Mouse (Mus musculus) forebrain, embryonic 12.5 days (tissue): ENCODE measurements at regions not wholly inside any gene's neighbourhood (a gene's known extent, or its start where the extent isn't known, plus 50 kb on each side); places are given as distances from the start of the nearest gene placed in this dataset.

ENCODE experiments used
- ATAC-seq: fragments of 200-750 bp; cut with Nextera tagmentation; 2 replicates; pipeline ENCODE4 v1.8.0; 2017; ENCODE audit warnings: moderate TSS enrichment; ENCODE audit not compliant: low FRiP score
- H3K27ac ChIP-seq: fragments of 300-500 bp; sonication (generic); 2 replicates; pipeline ENCODE4 v1.5.1; 2016; ENCODE audit warnings: mild to moderate bottlenecking
- H3K27me3 ChIP-seq: fragments of 300-500 bp; sonication (generic); 2 replicates; pipeline ENCODE4 v1.6.1; 2016; ENCODE audit warnings: mild to moderate bottlenecking
- H3K36me3 ChIP-seq: fragments of 300-500 bp; sonication (generic); replicated peaks from 2 replicates; pipeline ENCODE4 v1.6.1; 2016; ENCODE audit warnings: mild to moderate bottlenecking
- H3K4me1 ChIP-seq: fragments of 300-500 bp; sonication (generic); 2 replicates; pipeline ENCODE4 v1.6.1; 2016
- H3K4me2 ChIP-seq: fragments of 300-500 bp; sonication (generic); 2 replicates; pipeline ENCODE4 v1.6.1; 2016; ENCODE audit warnings: mild to moderate bottlenecking, moderate library complexity
- H3K4me3 ChIP-seq: fragments of 300-500 bp; sonication (generic); replicated peaks from 2 replicates; pipeline ENCODE4 v1.5.1; 2016; ENCODE audit warnings: mild to moderate bottlenecking
- H3K9ac ChIP-seq: fragments of 300-500 bp; sonication (generic); 2 replicates; pipeline ENCODE4 v1.6.1; 2016; ENCODE audit warnings: mild to moderate bottlenecking
- H3K9me3 ChIP-seq: fragments of 300-500 bp; sonication (generic); 2 replicates; pipeline ENCODE4 v1.6.1; 2016
- WGBS: fragments of 180-500 bp; shearing (Covaris S2); methylation state at CpG from one replicate; pipeline ENCODE4 v1.1.7; 2016; 5-methylcytosine and 5-hydroxymethylcytosine counted together

DNA sequence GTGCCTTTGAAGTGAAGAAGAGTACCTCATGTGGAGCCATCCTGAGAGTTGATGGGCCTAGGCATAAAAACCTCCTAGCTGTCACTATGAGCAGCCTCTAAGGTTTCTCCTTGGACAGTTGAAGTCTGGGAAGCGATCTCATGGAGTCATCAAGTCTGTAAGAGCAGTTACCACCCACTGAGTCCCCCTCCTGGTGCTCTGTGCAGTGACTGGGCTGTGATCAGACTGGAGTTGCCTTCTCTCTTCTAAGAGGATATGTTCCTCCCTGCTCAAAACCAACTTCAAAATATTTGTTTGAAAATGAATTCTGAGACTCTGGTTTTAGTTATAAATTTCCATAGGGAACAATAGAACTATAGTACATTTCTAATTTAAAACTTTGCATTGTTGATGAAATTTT is 283.3 kb downstream of the Cetn3 start:
- Histone ChIP-seq H3K4me2 (no peak overlapping the region), H3K27me3 (no peaks in the 10 kb centered on the region), H3K27ac (no peak overlapping the region), H3K4me3 (no peak overlapping the region), H3K4me1 (no peaks in the 10 kb centered on the region), H3K9ac (no peak overlapping the region), H3K9me3 (no peaks in the 10 kb centered on the region), H3K36me3 (no peaks in the 10 kb centered on the region)
- 53% methylated on average over 1 of the region's 1 CpGs for WGBS
- no peak for ATAC-seq

DNA sequence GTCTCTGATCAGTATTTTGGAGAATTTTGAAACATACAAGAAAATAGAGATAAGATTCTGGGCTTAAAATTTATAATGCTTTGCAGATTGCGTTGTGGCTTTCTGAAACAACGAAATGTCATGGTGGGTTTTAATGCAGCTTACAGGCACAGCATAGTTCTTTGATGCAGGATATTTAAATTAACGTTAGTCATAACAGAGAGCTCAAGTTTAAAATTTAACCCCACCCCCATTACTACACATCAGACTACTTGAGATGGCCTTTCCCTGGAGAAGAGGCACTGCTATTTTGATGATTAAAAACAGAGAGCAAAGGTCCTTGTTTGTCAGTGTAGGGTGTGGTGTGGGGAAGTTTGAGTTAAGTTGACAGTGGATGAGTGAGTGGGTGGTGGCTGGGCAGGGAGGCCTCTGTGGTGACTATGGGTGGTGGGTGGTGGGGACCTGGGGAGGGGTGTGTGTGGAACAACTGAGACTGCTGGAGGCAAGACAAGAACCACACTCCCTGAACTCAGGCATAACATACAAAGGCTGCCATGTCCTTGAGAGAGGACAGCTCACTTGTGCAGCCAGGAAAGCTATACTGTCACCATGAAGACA is 283.9 kb downstream of the Cetn3 start:
- Histone ChIP-seq H3K4me2 (no peak overlapping the region), H3K27me3 (no peaks in the 10 kb centered on the region), H3K9ac (no peak overlapping the region), H3K27ac (no peak overlapping the region), H3K4me3 (no peak overlapping the region), H3K9me3 (no peaks in the 10 kb centered on the region), H3K4me1 (no peaks in the 10 kb centered on the region), H3K36me3 (no peaks in the 10 kb centered on the region)
- WGBS, result 89% methylated on average over 3 of the region's 3 CpGs
- no peak for ATAC-seq

- no peaks in the 10 kb centered on the region for H3K36me3 ChIP-seq
- H3K9ac ChIP-seq, result no peak overlapping the region
- H3K9me3 ChIP-seq, result no peaks in the 10 kb centered on the region
- H3K4me2 ChIP-seq, result no peak overlapping the region
- WGBS, result 85% methylated on average over 1 of the region's 1 CpGs
- no peak overlapping the region for H3K27ac ChIP-seq
- H3K27me3 ChIP-seq, result no peaks in the 10 kb centered on the region
- no peak for ATAC-seq
- H3K4me3 ChIP-seq, result no peak overlapping the region
- H3K4me1 ChIP-seq, result no peaks in the 10 kb centered on the region
Measured at GRCm38 (mm10) chr13:82072449-82072848, 289.6 kb downstream of the Cetn3 start.

GRCm38 (mm10) chr13:82073343-82073742 is 290.5 kb downstream of the Cetn3 start:
- H3K4me3 ChIP-seq, result no peak overlapping the region
- ATAC-seq, result no peak
- H3K9me3 ChIP-seq, result no peaks in the 10 kb centered on the region
- no peak overlapping the region for H3K27ac ChIP-seq
- H3K36me3 ChIP-seq, result no peaks in the 10 kb centered on the region
- no peaks in the 10 kb centered on the region for H3K4me1 ChIP-seq
- H3K4me2 ChIP-seq, result no peak overlapping the region
- H3K9ac ChIP-seq, result no peak overlapping the region
- H3K27me3 ChIP-seq, result no peaks in the 10 kb centered on the region

GRCm38 (mm10) chr13:82081375-82081774 is 298.5 kb downstream of the Cetn3 start:
- Histone ChIP-seq H3K4me3 (no peak overlapping the region), H3K9me3 (no peaks in the 10 kb centered on the region), H3K27ac (no peak overlapping the region), H3K27me3 (no peaks in the 10 kb centered on the region), H3K36me3 (no peaks in the 10 kb centered on the region), H3K4me1 (no peaks in the 10 kb centered on the region), H3K4me2 (no peak overlapping the region), H3K9ac (no peak overlapping the region)
- no peak for ATAC-seq
- WGBS, result 92% methylated on average over 2 of the region's 2 CpGs

GRCm38 (mm10) chr13:82087635-82088034 is 304.8 kb downstream of the Cetn3 start:
- WGBS, result 81% methylated on average over 3 of the region's 3 CpGs
- Histone ChIP-seq H3K9me3 (no peaks in the 10 kb centered on the region), H3K9ac (no peak overlapping the region), H3K27ac (no peak overlapping the region), H3K36me3 (no peaks in the 10 kb centered on the region), H3K4me2 (no peak overlapping the region), H3K4me1 (no peaks in the 10 kb centered on the region), H3K4me3 (no peak overlapping the region), H3K27me3 (no peaks in the 10 kb centered on the region)
- ATAC-seq, result no peak

DNA sequence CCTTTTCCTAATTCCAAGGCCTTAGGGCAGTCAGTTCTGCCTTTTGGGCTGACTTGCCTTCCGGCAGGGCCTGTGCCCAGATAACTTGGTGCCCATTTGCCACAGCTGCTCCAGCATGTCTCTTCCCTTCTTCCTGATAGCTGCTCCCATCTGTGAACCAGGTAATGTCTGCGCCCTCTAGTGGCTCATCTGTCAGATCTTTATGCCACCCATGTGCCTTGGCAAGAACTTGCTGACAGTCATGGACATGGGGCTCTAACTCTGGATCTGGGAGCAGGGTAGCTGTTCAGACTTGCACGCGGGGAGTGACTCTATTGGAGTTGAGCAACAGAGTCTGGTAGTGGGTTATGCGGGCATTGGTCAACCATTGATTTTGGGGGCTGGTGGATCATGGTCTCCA is 309.3 kb downstream of the Cetn3 start:
- no peak overlapping the region for H3K27ac ChIP-seq
- 0 out of 2 replicates have a peak, but pooled peaks have one; percentile 44 for ATAC-seq
- H3K36me3 ChIP-seq, result no peaks in the 10 kb centered on the region
- no peaks in the 10 kb centered on the region for H3K4me1 ChIP-seq
- no peaks in the 10 kb centered on the region for H3K27me3 ChIP-seq
- no peak overlapping the region for H3K9ac ChIP-seq
- no peaks in the 10 kb centered on the region for H3K9me3 ChIP-seq
- WGBS, result 87% methylated on average over 5 of the region's 5 CpGs
- H3K4me2 ChIP-seq, result no peak overlapping the region
- H3K4me3 ChIP-seq, result no peak overlapping the region

- H3K36me3 ChIP-seq, result no peaks in the 10 kb centered on the region
- H3K4me3 ChIP-seq, result no peak overlapping the region
- H3K4me2 ChIP-seq, result no peak overlapping the region
- WGBS, result 70% methylated on average over 2 of the region's 2 CpGs
- ATAC-seq, result no peak
- H3K9ac ChIP-seq, result no peak overlapping the region
- H3K27me3 ChIP-seq, result no peaks in the 10 kb centered on the region
- H3K27ac ChIP-seq, result no peak overlapping the region
- no peaks in the 10 kb centered on the region for H3K9me3 ChIP-seq
- H3K4me1 ChIP-seq, result no peaks in the 10 kb centered on the region
Measured at GRCm38 (mm10) chr13:82106032-82106431, 323.2 kb downstream of the Cetn3 start.

- 44% methylated on average over 7 of the region's 7 CpGs for WGBS
- no peak overlapping the region for H3K27ac ChIP-seq
- no peak for ATAC-seq
- no peak overlapping the region for H3K4me2 ChIP-seq
- peaks cover 5% of the 10 kb centered on the region; the same call in 1 of the 2 replicates for H3K4me1 ChIP-seq
- no peak overlapping the region for H3K9ac ChIP-seq
- no peak overlapping the region for H3K4me3 ChIP-seq
- H3K27me3 ChIP-seq, result no peaks in the 10 kb centered on the region
- no peaks in the 10 kb centered on the region for H3K9me3 ChIP-seq
- H3K36me3 ChIP-seq, result no peaks in the 10 kb centered on the region
Measured at GRCm38 (mm10) chr13:82129777-82130735, 347.2 kb downstream of the Cetn3 start.
